ENCODE assay signal across 10 mouse cellular contexts in genomic region chr2:68365504-68365903, GRCm38 (mm10).
A peak's percentile ranks its signal among the peaks of the same experiment; 100 is the strongest.
DNase-seq lines count a peak whose midpoint lies in the region; ATAC-seq and TF ChIP-seq lines count a peak whose summit lies in the region.
"Had no signal": no experiment of that assay in that cellular context is flagged by ENCODE, and none has a peak within 500 bp of the region (broad histone marks: within the 10 kb centered on the region; RNA-seq: fewer than 3 reads in every experiment).

No protein-coding gene starts in this region.

- H3K4me2 ChIP-seq in limb, embryonic 12.5 days = peak overlapping the region; percentile 50; the same call in 1 of the 2 replicates

- H3K4me3 ChIP-seq in heart, embryonic 10.5 days = 0 out of 2 replicates have a peak overlapping the region, but pooled peaks have one; percentile 28
- H3K4me3 ChIP-seq in testis, adult 2 months (ENCODE audit: control insufficient read depth, low read depth, low read length) = no peak overlapping the region
- no peak overlapping the region for H3K4me3 ChIP-seq in limb, embryonic 12.5 days (replicated peaks)

- no peaks in the 10 kb centered on the region for H3K9me3 ChIP-seq in heart, embryonic 10.5 days
- no peaks in the 10 kb centered on the region for H3K9me3 ChIP-seq in limb, embryonic 12.5 days

- no peaks in the 10 kb centered on the region for H3K36me3 ChIP-seq in heart, embryonic 10.5 days
- peaks cover 1% of the 10 kb centered on the region; the same call in 1 of the 2 replicates for H3K36me3 ChIP-seq in testis, adult 2 months (ENCODE audit: control insufficient read depth, insufficient read depth, low read length)
- H3K36me3 ChIP-seq in limb, embryonic 12.5 days = no peaks in the 10 kb centered on the region

- peaks cover 65% of the 10 kb centered on the region for H3K4me1 ChIP-seq in heart, embryonic 10.5 days
- H3K4me1 ChIP-seq in testis, adult 2 months (ENCODE audit: control insufficient read depth, insufficient read depth, low read length) = no peaks in the 10 kb centered on the region
- peaks cover 28% of the 10 kb centered on the region for H3K4me1 ChIP-seq in limb, embryonic 12.5 days (replicated peaks)

- DNase-seq in heart, embryonic 10.5 days (ENCODE audit: low spot score) = no peak
- DNase-seq in heart, adult 9 months (ENCODE audit: low spot score in 2 of 2) = no peak
- no peak for DNase-seq in testis, postnatal 14 days (ENCODE audit: low spot score)
- no peak for DNase-seq in left cerebral cortex, adult 18-20 months (ENCODE audit: low spot score in 2 of 2)
- DNase-seq in T-cell, adult 2 months (ENCODE audit: low spot score) = no peak
- DNase-seq in spleen, postnatal 4 days (ENCODE audit: low spot score in 2 of 2) = no peak
- DNase-seq: cerebellum, adult 9-10 months; right cerebral cortex, postnatal 4 days had no signal

- no peak for TF ChIP-seq CTCF in testis, adult 2 months (IDR thresholded peaks at IDR 0.05; ENCODE audit: control insufficient read depth, insufficient read depth, insufficient replicate concordance, low read depth, low read length)

- WGBS in heart, embryonic 10.5 days = 41% methylated on average over 7 of the region's 7 CpGs
- WGBS in limb, embryonic 12.5 days = 50% methylated on average over 7 of the region's 7 CpGs

- no peak overlapping the region for H3K9ac ChIP-seq in limb, embryonic 12.5 days (replicated peaks)

- no peaks in the 10 kb centered on the region for H3K27me3 ChIP-seq in heart, embryonic 10.5 days (ENCODE audit: insufficient read depth, poor library complexity, severe bottlenecking)
- H3K27me3 ChIP-seq in testis, adult 2 months (ENCODE audit: control insufficient read depth, insufficient read depth, low read length) = no peaks in the 10 kb centered on the region
- H3K27me3 ChIP-seq in limb, embryonic 12.5 days = no peaks in the 10 kb centered on the region

- H3K27ac ChIP-seq in heart, embryonic 10.5 days = peak overlapping the region; percentile 79
- peak overlapping the region; percentile 64; the same call in 1 of the 2 replicates for H3K27ac ChIP-seq in testis, adult 2 months (ENCODE audit: control insufficient read depth, insufficient read depth, low read depth, low read length)
- no peak overlapping the region for H3K27ac ChIP-seq in limb, embryonic 12.5 days

- ATAC-seq in limb, embryonic 12.5 days (ENCODE audit: insufficient number of reproducible peaks, insufficient read depth, low FRiP score, low TSS enrichment, low read depth) = no peak

- no peak for TF ChIP-seq POLR2A in testis, adult 2 months (IDR thresholded peaks at IDR 0.05; ENCODE audit: control insufficient read depth, low read depth, low read length)
